Mouse (Mus musculus): ENCODE data around the gene Oaz3.

DNA sequence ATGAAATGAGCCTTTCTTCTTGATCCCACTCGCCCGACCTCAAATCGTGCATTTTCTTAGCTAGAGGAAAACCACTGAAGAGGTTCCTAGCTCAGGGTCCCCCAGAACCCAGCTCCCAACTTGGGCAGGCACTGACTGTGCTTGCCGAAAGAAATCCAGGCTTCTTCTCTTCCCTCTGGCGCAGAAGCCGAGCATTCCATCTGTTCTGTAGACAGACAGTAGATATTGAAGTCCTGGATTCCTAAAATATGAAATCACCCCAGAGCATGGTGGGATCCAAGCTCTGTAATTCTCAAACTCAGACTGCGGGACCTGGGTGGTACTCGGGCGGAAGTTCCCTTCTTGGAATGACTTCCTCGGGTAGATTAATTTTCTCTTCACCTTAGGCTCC is 29.4 kb upstream of the Oaz3 start:
- no peak for TF ChIP-seq CTCF (IDR thresholded peaks at IDR 0.05; ENCODE audit: low read depth)
- TF ChIP-seq EP300 (IDR thresholded peaks at IDR 0.05; ENCODE audit: low read depth): no peak
